Mouse (Mus musculus) kidney, adult 11 months (tissue): ENCODE data around the gene Casq1.
A peak's percentile ranks its signal among the peaks of the same experiment; 100 is the strongest.

ENCODE experiments used
- DNase-seq: peaks from one replicate; pipeline ENCODE4 v3.0.0; 2022

The Casq1 gene

DNA sequence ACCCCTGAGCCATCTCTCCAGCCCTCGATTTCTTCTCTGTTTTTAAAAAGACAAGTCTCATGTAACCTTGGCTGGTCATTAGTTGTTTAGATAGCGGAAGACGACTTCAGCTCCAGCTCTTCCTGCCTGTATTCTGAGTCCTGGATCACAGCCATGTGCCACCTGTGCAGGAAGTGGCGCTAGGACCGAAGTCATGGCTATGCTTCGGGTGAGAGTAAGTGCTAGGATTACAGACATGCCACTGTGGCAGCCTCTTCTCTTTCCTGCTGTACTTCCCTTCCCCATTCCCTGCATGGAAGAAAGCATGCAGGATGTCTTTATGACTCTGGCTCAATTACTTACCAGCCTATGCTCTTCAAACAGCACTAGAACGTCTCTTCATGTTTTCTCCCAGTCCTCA lies 40.6 kb downstream of the Casq1 start:
- no peak for DNase-seq

DNA sequence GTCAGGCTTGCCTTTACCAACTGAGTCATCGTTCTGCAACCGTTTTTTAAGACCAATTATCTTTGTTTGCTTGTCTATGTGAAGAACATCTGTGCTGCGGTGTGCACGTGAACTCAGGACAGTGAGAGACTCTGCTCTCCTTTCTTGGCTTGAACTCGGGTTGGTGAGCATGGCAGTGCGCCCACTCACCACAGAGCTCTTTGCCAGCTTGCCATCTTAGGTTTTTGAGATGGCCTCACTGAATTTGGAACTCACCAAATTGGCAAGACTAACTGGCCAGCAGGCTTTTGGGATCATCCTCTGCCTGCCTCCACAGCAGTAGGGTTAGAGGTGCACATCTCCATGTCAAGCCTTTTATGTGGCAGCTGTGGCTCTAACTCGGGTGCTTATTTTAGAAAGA lies 41.9 kb downstream of the Casq1 start:
- DNase-seq: no peak

DNA sequence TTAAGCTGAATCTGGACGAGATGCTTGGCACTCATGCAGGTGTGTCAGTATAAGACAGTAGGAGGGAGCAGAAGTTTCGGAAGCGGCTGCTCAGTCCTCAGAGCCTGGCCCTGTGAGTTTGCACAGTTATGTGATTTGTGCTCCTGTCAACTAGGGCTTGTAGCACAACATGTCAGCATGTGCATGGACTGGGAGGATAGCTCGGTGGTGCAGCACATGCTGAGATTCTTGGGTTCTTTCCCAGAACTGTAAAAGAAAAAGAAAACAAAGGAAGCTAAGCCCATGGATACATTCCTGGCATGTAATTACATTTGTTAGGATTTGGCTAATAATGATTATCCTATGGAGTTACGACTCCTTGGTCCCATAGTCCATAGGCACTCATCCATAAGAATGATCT lies 46.5 kb downstream of the Casq1 start:
- no peak for DNase-seq

DNA sequence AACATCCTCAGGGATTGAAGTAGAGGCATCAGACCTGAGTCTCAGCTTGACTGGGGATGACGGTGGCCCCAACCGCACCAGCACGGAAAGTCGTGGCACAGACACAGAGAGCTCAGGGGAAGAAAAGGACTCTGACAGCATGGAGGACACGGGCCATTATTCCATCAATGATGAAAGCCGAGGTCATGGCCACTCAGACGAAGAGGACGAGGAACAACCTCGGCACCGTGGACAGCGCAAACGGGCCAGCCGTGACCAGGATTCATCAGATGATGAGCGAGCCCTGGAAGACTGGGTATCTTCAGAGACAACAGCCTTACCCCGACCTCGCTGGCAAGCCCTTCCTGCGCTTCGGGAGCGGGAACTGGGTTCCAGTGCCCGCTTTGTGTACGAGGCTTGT lies 47.3 kb downstream of the Casq1 start:
- no peak for DNase-seq

DNA sequence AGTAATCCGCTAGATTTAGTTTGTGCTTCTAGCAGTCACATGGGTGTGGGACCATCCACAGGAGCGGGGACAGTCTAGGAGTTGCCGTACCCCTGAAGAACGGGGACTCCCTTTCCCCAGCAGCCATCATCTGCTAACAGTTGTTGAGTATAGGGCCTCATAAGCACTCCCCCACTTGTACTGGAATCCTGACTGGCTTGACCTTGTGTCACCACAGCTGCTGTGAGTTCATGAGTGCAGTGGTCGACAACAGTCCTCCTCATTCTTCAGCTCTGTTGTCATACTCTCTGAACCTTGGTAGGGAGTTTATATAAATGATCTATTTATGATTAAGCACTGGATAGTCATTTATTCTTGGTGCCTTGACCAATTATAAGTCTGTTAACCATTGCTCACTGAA lies 49.9 kb downstream of the Casq1 start:
- no peak for DNase-seq

DNA sequence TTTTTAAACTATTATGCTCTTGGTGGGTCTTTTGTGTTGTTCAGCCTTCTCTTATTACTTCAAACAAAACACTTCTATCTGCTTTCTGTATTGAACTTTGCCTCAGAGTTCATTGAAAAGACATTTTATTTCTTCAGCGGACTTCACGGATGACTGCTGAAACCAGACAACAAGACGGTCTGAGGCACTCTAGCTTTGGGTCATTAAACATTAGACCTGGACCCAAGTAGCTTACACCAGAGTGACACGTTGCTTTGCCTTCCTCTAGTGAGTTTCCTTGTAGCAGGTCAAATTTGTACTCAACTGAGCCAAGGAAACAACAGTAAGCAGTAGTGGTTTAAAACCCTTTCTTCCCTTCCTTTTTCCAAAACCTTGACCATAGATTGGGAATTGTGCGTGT lies 51.8 kb downstream of the Casq1 start:
- peak; percentile 77 for DNase-seq

DNA sequence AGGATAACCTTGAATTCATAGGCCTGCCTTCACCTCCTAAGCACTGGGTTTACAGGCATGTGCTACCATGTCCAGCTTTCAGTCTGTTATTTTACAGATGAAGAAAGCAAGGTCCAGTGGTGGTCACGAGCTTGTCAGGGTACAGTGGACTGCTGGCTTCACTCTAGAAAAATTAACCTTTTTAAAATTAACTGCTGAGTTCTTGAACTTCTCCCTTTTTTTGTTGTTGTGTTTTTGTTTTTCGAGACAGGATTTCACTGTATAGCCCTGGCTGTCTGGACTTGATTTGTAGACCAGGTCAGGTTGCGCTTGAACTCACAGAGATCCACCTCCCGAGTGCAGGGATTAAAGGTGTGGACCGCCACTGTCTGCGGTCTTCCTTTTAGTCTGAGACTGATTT lies 56.7 kb downstream of the Casq1 start:
- DNase-seq: peak; percentile 58

DNA sequence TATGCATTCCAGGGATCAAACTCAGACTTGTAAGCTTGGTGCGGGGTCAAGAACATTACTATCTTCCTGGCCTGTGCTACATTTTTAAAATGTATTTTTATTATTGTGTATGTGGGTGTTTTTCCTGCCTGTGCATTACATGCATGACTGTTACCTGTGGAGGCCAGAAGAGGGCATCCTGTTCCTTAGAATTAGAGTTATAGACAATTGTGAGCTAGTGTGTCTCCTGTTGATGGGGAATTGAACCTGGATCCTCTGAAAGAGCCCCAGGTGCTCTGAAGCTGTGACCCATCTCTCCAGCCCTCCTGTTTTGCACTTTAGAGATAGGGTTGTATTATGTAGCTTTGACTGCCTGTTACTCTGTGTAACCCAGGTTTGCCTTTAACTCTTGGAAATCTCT lies 57.7 kb downstream of the Casq1 start:
- DNase-seq: no peak

DNA sequence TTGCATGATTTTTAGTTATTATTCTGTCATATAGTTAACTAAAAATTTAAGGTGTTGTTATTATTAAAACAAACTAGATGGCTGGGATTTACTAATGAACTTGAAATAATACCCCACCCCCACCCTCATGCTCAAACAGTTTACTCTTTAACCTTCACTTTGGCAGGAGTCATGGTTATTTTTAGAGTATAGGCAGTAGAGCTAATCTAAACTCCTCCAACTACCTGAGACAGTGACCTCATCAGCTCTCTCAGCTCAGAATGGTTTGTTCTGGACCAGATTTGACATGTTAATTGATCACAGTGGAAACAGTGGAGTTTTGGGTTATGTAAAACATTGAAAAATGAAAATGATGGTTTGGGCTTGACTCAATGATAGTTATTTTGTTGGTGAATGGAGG lies 59.2 kb downstream of the Casq1 start:
- no peak for DNase-seq

DNA sequence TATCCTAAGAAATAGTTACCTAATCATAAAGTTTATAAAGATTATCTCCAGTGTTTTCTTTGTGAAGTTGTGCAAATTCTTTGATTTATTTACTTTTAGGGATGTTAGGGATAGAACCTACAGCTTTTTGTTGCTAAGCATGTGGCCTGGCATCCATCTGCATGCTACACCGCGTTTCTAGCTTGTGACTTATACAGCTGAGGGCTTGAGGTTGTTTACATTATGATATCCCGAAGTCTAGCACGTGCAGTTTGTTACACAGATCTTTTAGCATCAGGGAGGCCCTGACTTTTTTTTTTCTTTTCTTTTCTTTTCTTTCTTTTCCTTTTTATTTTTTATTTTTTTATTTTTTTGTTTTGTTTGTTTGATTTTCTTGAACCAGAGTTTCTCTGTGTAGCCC lies 59.7 kb downstream of the Casq1 start:
- no peak for DNase-seq
